Mouse (Mus musculus) forebrain, embryonic 12.5 days (tissue): ENCODE data around the gene Sdr42e1. TPM values are rescaled to one million over a fixed set of nuclear protein-coding genes. Genes with fewer than 3 reads are reported as not detected.

Experiments used
- polyA plus RNA-seq: library from polyadenylated mRNA; unstranded; fragments of >200 nt; fragmentation: Nextera tagmentation; extraction: Ambion mirVana; gene quantifications from 2 replicates; pipeline ENCODE4 v1.2.1, GENCODE M21; 2016

The Sdr42e1 gene
- polyA plus RNA-seq, 1 experiment from 2014 or later, result 0.50 TPM

Other genes starting within 250 kb of the Sdr42e1 start
- gene Plcg2, start 175.4 kb downstream of the Sdr42e1 start, polyA plus RNA-seq, result 1.1 and 1.6 TPM in 2 replicates
- not detected in 2 replicates for gene Hsd17b2, start 28.2 kb upstream of the Sdr42e1 start, polyA plus RNA-seq
- 53.7 and 54.5 TPM in 2 replicates for gene Mphosph6, start 128.3 kb upstream of the Sdr42e1 start, polyA plus RNA-seq